Mouse (Mus musculus) gastrocnemius, postnatal 10 days (tissue): ENCODE results near the gene Anxa5. TPM values are rescaled to one million over a fixed set of nuclear protein-coding genes. Genes with fewer than 3 reads are reported as not detected.
A peak's percentile ranks its signal among the peaks of the same experiment; 100 is the strongest.

Experiments used
- DNase-seq: peaks from one replicate; pipeline ENCODE4 v3.0.0; 2021; ENCODE audit warnings: mixed read lengths
- microRNA-seq, 2 experiments: library from miRNA; unstranded; fragments of <30 nt; microRNA quantifications; one replicate each; pipeline ENCODE4 v1.2.0; 2021
- total RNA-seq, 2 experiments: library from RNA; stranded (reverse); gene quantifications; 2 replicates each; pipeline ENCODE4 v1.2.3; 2021

Anxa5 gene
- total RNA-seq, 2 experiments from 2014 or later: 120 to 161 TPM

GRCm38 (mm10) chr3:36449292-36450165 is 26.2 kb downstream of the Anxa5 start:
- no peak for DNase-seq

DNA sequence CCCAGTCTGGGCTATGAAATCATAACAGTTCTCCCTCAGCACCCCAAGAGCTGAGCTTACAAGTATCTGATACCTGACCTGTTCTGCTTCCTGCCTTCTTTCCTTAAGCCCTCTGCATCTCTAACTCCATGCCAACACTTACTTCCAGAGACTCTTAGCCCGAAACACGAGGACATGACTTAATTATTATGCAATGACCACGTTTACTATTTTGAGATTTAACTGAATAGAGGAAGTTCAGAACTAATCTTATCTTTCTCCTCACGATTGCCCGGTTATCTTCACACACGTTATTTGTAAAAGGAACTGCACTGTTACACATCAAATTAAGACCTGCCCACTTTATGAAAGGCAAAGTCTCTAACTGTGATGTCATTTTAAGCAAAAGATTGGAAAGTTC is 28.8 kb downstream of the Anxa5 start:
- no peak for DNase-seq

GRCm38 (mm10) chr3:36446506-36446905 is 29.2 kb downstream of the Anxa5 start:
- no peak for DNase-seq

GRCm38 (mm10) chr3:36446041-36446440 is 29.7 kb downstream of the Anxa5 start:
- DNase-seq: no peak

DNA sequence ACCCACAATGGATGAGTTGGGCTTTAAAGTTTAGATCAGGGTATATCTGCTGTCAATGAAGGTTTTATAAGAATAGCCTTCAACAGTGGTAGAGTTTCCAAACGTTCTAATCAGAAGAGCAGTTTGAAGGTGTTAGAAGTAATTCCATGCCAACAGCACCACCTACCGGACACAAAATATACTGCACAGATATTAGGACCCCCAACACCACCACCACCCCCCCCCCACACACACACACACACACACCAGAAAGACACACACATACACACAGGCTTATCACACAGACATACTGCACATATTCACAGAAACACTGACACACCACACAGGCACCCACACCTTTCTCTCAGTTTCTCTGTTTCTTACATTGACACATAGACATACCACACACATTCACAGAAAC is 33.3 kb downstream of the Anxa5 start:
- DNase-seq: peak; percentile 36

DNA sequence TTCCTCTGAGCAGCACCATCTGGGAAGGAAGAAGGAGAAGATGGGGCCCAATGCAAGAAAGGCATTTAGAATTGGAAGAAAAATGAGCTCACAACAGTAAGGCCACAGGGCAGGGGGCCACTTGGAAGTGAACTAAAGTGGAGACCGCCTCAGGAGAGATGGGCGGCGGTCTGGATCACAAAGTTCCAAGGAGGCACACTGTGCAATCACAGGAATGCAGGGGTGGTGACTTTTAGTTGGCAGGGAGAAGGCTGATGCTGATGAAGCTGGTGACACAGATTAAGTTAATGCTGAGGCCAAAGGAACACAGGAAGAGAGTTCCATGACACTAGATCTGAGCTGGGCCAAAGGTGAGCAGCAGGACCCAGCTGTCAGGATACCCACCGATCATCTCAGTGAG is 35.4 kb downstream of the Anxa5 start:
- DNase-seq: no peak

- DNase-seq: no peak
These were observed 45.3 kb downstream of the Anxa5 start for GRCm38 (mm10) chr3:36430360-36430759.

- no peak for DNase-seq
These were observed 48.3 kb downstream of the Anxa5 start for GRCm38 (mm10) chr3:36427386-36427785.

DNA sequence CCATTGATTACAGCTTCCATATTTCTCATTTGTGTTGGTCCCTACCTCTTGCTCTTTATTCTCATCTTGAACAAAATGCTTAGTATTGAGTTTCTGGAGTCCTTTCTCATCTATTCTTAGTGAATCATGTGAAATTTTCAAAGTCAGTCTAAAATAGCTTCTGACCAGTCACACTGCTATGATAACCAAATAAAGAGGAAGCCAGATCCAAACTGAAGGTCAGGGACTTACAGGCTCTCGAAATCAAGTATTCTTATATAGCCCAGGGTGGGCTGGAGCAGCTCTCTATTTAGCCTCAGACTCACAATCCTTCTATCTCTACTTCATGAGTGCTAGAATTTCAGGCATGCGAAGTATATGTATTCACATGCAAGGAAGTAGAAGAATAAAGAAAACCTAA is 66.2 kb downstream of the Anxa5 start:
- no peak for DNase-seq

- DNase-seq: no peak
These were observed 68.7 kb downstream of the Anxa5 start for GRCm38 (mm10) chr3:36406967-36407366.

- peak; percentile 6 for DNase-seq
These were observed 69.4 kb downstream of the Anxa5 start for GRCm38 (mm10) chr3:36406340-36406739.

GRCm38 (mm10) chr3:36401900-36402299 is 73.8 kb downstream of the Anxa5 start:
- DNase-seq: no peak

- DNase-seq: no peak
These were observed 75.0 kb downstream of the Anxa5 start for GRCm38 (mm10) chr3:36400657-36401056.

Small RNA genes within 50 kb of the gene (microRNA-seq; reads per million reads assigned to microRNA genes)
- 0 to 0.32 reads per million in 2 experiments for gene Mir7009

Other genes with a start within 250 kb of the Anxa5 start
- 1 to 10 TPM in 1 of 2 experiments, under 1 TPM in 1; 0.59 to 1.1 TPM for gene 1810062G17Rik, start within 50 bp of the Anxa5 start, total RNA-seq
- under 1 TPM; 0.19 to 0.23 TPM for gene Gm11549, start 45.9 kb upstream of the Anxa5 start, total RNA-seq
- 10 to 100 TPM; 23.1 to 24.5 TPM for gene Exosc9, start 76.7 kb upstream of the Anxa5 start, total RNA-seq
- gene Ccna2, start 96.3 kb upstream of the Anxa5 start, total RNA-seq: 10 to 100 TPM; 18.4 to 21.8 TPM
- 1 to 10 TPM; 6.0 to 7.7 TPM for gene Bbs7, start 137.6 kb upstream of the Anxa5 start, total RNA-seq
- 10 to 100 TPM in 1 of 2 experiments, 1 to 10 TPM in 1; 8.7 to 10.6 TPM for gene Trpc3, start 214.3 kb upstream of the Anxa5 start, total RNA-seq